Comparison of ENCODE assay signal across 7 mouse cellular contexts in genomic region chr11:101094930-101095313, GRCm38 (mm10). TPM values are rescaled to one million over a fixed set of nuclear protein-coding genes. Genes with fewer than 3 reads are reported as not detected.
A peak's percentile ranks its signal among the peaks of the same experiment; 100 is the strongest.
DNase-seq lines count a peak whose midpoint lies in the region; ATAC-seq lines count a peak whose summit lies in the region.

No protein-coding gene starts in this region.

- H3K36me3 ChIP-seq in lung, embryonic 16.5 days (ENCODE audit: control insufficient read depth, insufficient read depth, low read length): peaks cover 48% of the 10 kb centered on the region
- H3K36me3 ChIP-seq in forebrain, embryonic 10.5 days (replicated peaks): peaks cover 75% of the 10 kb centered on the region
- H3K36me3 ChIP-seq in limb, embryonic 15.5 days: peaks cover 69% of the 10 kb centered on the region
- H3K36me3 ChIP-seq in stomach, embryonic 16.5 days (ENCODE audit: control insufficient read depth, insufficient read depth, low read length): peaks cover 18% of the 10 kb centered on the region

- no peak for DNase-seq in lung, postnatal 14 days
- DNase-seq in forebrain, embryonic 10.5 days (ENCODE audit: extremely low spot score, low spot score): no peak
- DNase-seq in B cell, adult 2 months: no peak
- no peak for DNase-seq in thymus, postnatal 36 days

- WGBS in lung, embryonic 16.5 days: under 1% methylated on average over 18 of the region's 18 CpGs
- under 1% methylated on average over 18 of the region's 18 CpGs for WGBS in forebrain, embryonic 10.5 days
- WGBS in limb, embryonic 15.5 days: 0% methylated on average over 18 of the region's 18 CpGs
- under 1% methylated on average over 18 of the region's 18 CpGs for WGBS in stomach, embryonic 16.5 days

- peak overlapping the region; percentile 82 for H3K9ac ChIP-seq in lung, embryonic 16.5 days (ENCODE audit: low read length)
- peak overlapping the region; percentile 56 for H3K9ac ChIP-seq in limb, embryonic 15.5 days
- peak overlapping the region; percentile 81 for H3K9ac ChIP-seq in stomach, embryonic 16.5 days (ENCODE audit: low read length)

- H3K27ac ChIP-seq in lung, embryonic 16.5 days (ENCODE audit: low read length): peak overlapping the region; percentile 25; the same call in 1 of the 2 replicates
- peak overlapping the region; percentile 91 for H3K27ac ChIP-seq in forebrain, embryonic 10.5 days
- peak overlapping the region; percentile 91 for H3K27ac ChIP-seq in limb, embryonic 15.5 days
- H3K27ac ChIP-seq in stomach, embryonic 16.5 days (ENCODE audit: low read length): no peak overlapping the region

- peak; percentile 29 for ATAC-seq in lung, embryonic 16.5 days (ENCODE audit: low read depth)
- ATAC-seq in limb, embryonic 15.5 days (ENCODE audit: insufficient number of reproducible peaks, low FRiP score, low TSS enrichment, low read depth): peak; percentile 26; the same call in 1 of the 2 replicates
- ATAC-seq in stomach, embryonic 16.5 days (ENCODE audit: insufficient read depth, low FRiP score): no peak

- H3K4me2 ChIP-seq in lung, embryonic 16.5 days (ENCODE audit: low read depth, low read length): peak overlapping the region; percentile 89
- peak overlapping the region; percentile 88 for H3K4me2 ChIP-seq in limb, embryonic 15.5 days
- H3K4me2 ChIP-seq in stomach, embryonic 16.5 days (ENCODE audit: low read depth, low read length): peak overlapping the region; percentile 98

- H3K4me3 ChIP-seq in lung, embryonic 16.5 days (ENCODE audit: low read length): peak overlapping the region; percentile 85
- peak overlapping the region; percentile 78 for H3K4me3 ChIP-seq in forebrain, embryonic 10.5 days
- peak overlapping the region; percentile 86 for H3K4me3 ChIP-seq in limb, embryonic 15.5 days
- H3K4me3 ChIP-seq in stomach, embryonic 16.5 days (replicated peaks; ENCODE audit: low read length): peak overlapping the region; percentile 93

- no peaks in the 10 kb centered on the region for H3K9me3 ChIP-seq in lung, embryonic 16.5 days (ENCODE audit: control insufficient read depth, low read length)
- no peaks in the 10 kb centered on the region for H3K9me3 ChIP-seq in forebrain, embryonic 10.5 days
- no peaks in the 10 kb centered on the region for H3K9me3 ChIP-seq in limb, embryonic 15.5 days
- H3K9me3 ChIP-seq in stomach, embryonic 16.5 days (replicated peaks; ENCODE audit: control insufficient read depth, low read length): no peaks in the 10 kb centered on the region

- H3K4me1 ChIP-seq in lung, embryonic 16.5 days (replicated peaks; ENCODE audit: control insufficient read depth, insufficient read depth, low read length): peaks cover 11% of the 10 kb centered on the region; the same call in 1 of the 2 replicates
- H3K4me1 ChIP-seq in forebrain, embryonic 10.5 days: peaks cover 31% of the 10 kb centered on the region
- H3K4me1 ChIP-seq in limb, embryonic 15.5 days: peaks cover 13% of the 10 kb centered on the region; the same call in 1 of the 2 replicates
- peaks cover 12% of the 10 kb centered on the region for H3K4me1 ChIP-seq in stomach, embryonic 16.5 days (ENCODE audit: control insufficient read depth, insufficient read depth, low read length)

- no peaks in the 10 kb centered on the region for H3K27me3 ChIP-seq in lung, embryonic 16.5 days (ENCODE audit: control insufficient read depth, insufficient read depth, low read depth, low read length)
- no peaks in the 10 kb centered on the region for H3K27me3 ChIP-seq in forebrain, embryonic 10.5 days (ENCODE audit: poor library complexity, severe bottlenecking)
- no peaks in the 10 kb centered on the region for H3K27me3 ChIP-seq in limb, embryonic 15.5 days
- H3K27me3 ChIP-seq in stomach, embryonic 16.5 days (ENCODE audit: control insufficient read depth, insufficient read depth, low read length): no peaks in the 10 kb centered on the region

RNA-seq across cellular contexts. Expression of gene Psmc3ip, which starts 0.3 kb away (rescaled TPM):
- polyA plus RNA-seq in lung, embryonic 16.5 days (2015; fragmentation: Nextera tagmentation; extraction: Ambion mirVana): 29.3 and 32.3 TPM in 2 replicates
- polyA plus RNA-seq in forebrain, embryonic 10.5 days (2016; fragmentation: Nextera tagmentation; extraction: Ambion mirVana): 78.1 and 96.4 TPM in 2 replicates
- polyA plus RNA-seq in limb, embryonic 15.5 days (2015; fragmentation: Nextera tagmentation; extraction: Ambion mirVana): 27.4 and 28.0 TPM in 2 replicates
- 21.4 and 23.4 TPM in 2 replicates for polyA plus RNA-seq in stomach, embryonic 16.5 days (2015; fragmentation: Nextera tagmentation; extraction: Ambion mirVana)

RNA-seq across cellular contexts. Expression of gene Mlx, which starts 7.8 kb away (rescaled TPM):
- polyA plus RNA-seq in lung, embryonic 16.5 days (2015; fragmentation: Nextera tagmentation; extraction: Ambion mirVana): 41.3 and 60.3 TPM in 2 replicates
- polyA plus RNA-seq in forebrain, embryonic 10.5 days (2016; fragmentation: Nextera tagmentation; extraction: Ambion mirVana): 37.3 and 41.1 TPM in 2 replicates
- 51.7 and 53.8 TPM in 2 replicates for polyA plus RNA-seq in limb, embryonic 15.5 days (2015; fragmentation: Nextera tagmentation; extraction: Ambion mirVana)
- 57.4 and 60.5 TPM in 2 replicates for polyA plus RNA-seq in stomach, embryonic 16.5 days (2015; fragmentation: Nextera tagmentation; extraction: Ambion mirVana)

RNA-seq across cellular contexts. Expression of gene Coasy, which starts 12.6 kb away (rescaled TPM):
- polyA plus RNA-seq in lung, embryonic 16.5 days (2015; fragmentation: Nextera tagmentation; extraction: Ambion mirVana): 39.7 and 45.1 TPM in 2 replicates
- 51.4 and 53.3 TPM in 2 replicates for polyA plus RNA-seq in forebrain, embryonic 10.5 days (2016; fragmentation: Nextera tagmentation; extraction: Ambion mirVana)
- 40.3 TPM in 2 replicates for polyA plus RNA-seq in limb, embryonic 15.5 days (2015; fragmentation: Nextera tagmentation; extraction: Ambion mirVana)
- 38.9 and 41.8 TPM in 2 replicates for polyA plus RNA-seq in stomach, embryonic 16.5 days (2015; fragmentation: Nextera tagmentation; extraction: Ambion mirVana)

RNA-seq across cellular contexts. Expression of gene Hsd17b1, which starts 16.7 kb away (rescaled TPM):
- polyA plus RNA-seq in lung, embryonic 16.5 days (2015; fragmentation: Nextera tagmentation; extraction: Ambion mirVana): 0.15 and 0.19 TPM in 2 replicates
- 0.10 and 0.11 TPM in 2 replicates for polyA plus RNA-seq in forebrain, embryonic 10.5 days (2016; fragmentation: Nextera tagmentation; extraction: Ambion mirVana)
- 0.14 TPM in 1 of 2 replicates, not detected in the other for polyA plus RNA-seq in limb, embryonic 15.5 days (2015; fragmentation: Nextera tagmentation; extraction: Ambion mirVana)
- 0.30 TPM in 1 of 2 replicates, not detected in the other for polyA plus RNA-seq in stomach, embryonic 16.5 days (2015; fragmentation: Nextera tagmentation; extraction: Ambion mirVana)

RNA-seq across cellular contexts. Expression of gene Retreg3, which starts 24.8 kb away (rescaled TPM):
- polyA plus RNA-seq in lung, embryonic 16.5 days (2015; fragmentation: Nextera tagmentation; extraction: Ambion mirVana): 18.4 and 19.6 TPM in 2 replicates
- polyA plus RNA-seq in forebrain, embryonic 10.5 days (2016; fragmentation: Nextera tagmentation; extraction: Ambion mirVana): 14.6 and 15.5 TPM in 2 replicates
- polyA plus RNA-seq in limb, embryonic 15.5 days (2015; fragmentation: Nextera tagmentation; extraction: Ambion mirVana): 20.6 and 28.0 TPM in 2 replicates
- polyA plus RNA-seq in stomach, embryonic 16.5 days (2015; fragmentation: Nextera tagmentation; extraction: Ambion mirVana): 18.7 and 20.1 TPM in 2 replicates
